Mouse (Mus musculus) hindbrain, embryonic 14.5 days (tissue): Measurements from ENCODE around the gene Zfp92. TPM values are rescaled to one million over a fixed set of nuclear protein-coding genes. Genes with fewer than 3 reads are reported as not detected.

Source experiments
- polyA plus RNA-seq: library from polyadenylated mRNA; unstranded; fragments of >200 nt; fragmentation: Nextera tagmentation; extraction: Ambion mirVana; gene quantifications from 2 replicates; pipeline ENCODE4 v1.2.1, GENCODE M21; 2014

Zfp92 gene
- polyA plus RNA-seq, 1 experiment from 2014 or later = 1.1 TPM

Other genes with a start within 250 kb of the Zfp92 start
- not detected in 2 replicates for gene Spin2d, start 234.1 kb upstream of the Zfp92 start, polyA plus RNA-seq
- 21.1 and 42.4 TPM in 2 replicates for gene Xlr3b, start 218.9 kb upstream of the Zfp92 start, polyA plus RNA-seq
- 0.38 and 0.63 TPM in 2 replicates for gene Xlr4b, start 196.8 kb upstream of the Zfp92 start, polyA plus RNA-seq
- 30.2 and 31.4 TPM in 2 replicates for gene F8a, start 182.8 kb upstream of the Zfp92 start, polyA plus RNA-seq
- gene Xlr4c, start 168.0 kb upstream of the Zfp92 start, polyA plus RNA-seq = 0.16 and 0.30 TPM in 2 replicates
- gene Xlr3c, start 145.7 kb upstream of the Zfp92 start, polyA plus RNA-seq = 0.23 and 0.46 TPM in 2 replicates
- gene Xlr5a, start 118.1 kb upstream of the Zfp92 start, polyA plus RNA-seq = not detected in 2 replicates
- gene Xlr5c, start 118.1 kb upstream of the Zfp92 start, polyA plus RNA-seq = not detected in 2 replicates
- not detected in 2 replicates for gene Gm45015, start 74.3 kb upstream of the Zfp92 start, polyA plus RNA-seq
- 12.1 and 13.6 TPM in 2 replicates for gene Zfp275, start 68.5 kb upstream of the Zfp92 start, polyA plus RNA-seq
- not detected in 2 replicates for gene Gm18336, start 12.4 kb upstream of the Zfp92 start, polyA plus RNA-seq
- not detected in 2 replicates for gene Trex2, start 24.2 kb downstream of the Zfp92 start, polyA plus RNA-seq
- 59.8 and 66.9 TPM in 2 replicates for gene Haus7, start 47.9 kb downstream of the Zfp92 start, polyA plus RNA-seq
- gene Bgn, start 72.5 kb downstream of the Zfp92 start, polyA plus RNA-seq = 35.0 and 40.7 TPM in 2 replicates
- gene Atp2b3, start 92.0 kb downstream of the Zfp92 start, polyA plus RNA-seq = 8.4 and 9.5 TPM in 2 replicates
- 0.25 and 0.39 TPM in 2 replicates for gene Dusp9, start 228.3 kb downstream of the Zfp92 start, polyA plus RNA-seq
- gene Pnck, start 249.0 kb downstream of the Zfp92 start, polyA plus RNA-seq = 154 and 160 TPM in 2 replicates